Mouse (Mus musculus): ENCODE measurements around the gene Cdc5l.
"Not testable (repeated sequence)": the region's sequence is repeated elsewhere in the genome, so short reads cannot be mapped to it uniquely, and the experiment has no call there.

Cdc5l gene

DNA sequence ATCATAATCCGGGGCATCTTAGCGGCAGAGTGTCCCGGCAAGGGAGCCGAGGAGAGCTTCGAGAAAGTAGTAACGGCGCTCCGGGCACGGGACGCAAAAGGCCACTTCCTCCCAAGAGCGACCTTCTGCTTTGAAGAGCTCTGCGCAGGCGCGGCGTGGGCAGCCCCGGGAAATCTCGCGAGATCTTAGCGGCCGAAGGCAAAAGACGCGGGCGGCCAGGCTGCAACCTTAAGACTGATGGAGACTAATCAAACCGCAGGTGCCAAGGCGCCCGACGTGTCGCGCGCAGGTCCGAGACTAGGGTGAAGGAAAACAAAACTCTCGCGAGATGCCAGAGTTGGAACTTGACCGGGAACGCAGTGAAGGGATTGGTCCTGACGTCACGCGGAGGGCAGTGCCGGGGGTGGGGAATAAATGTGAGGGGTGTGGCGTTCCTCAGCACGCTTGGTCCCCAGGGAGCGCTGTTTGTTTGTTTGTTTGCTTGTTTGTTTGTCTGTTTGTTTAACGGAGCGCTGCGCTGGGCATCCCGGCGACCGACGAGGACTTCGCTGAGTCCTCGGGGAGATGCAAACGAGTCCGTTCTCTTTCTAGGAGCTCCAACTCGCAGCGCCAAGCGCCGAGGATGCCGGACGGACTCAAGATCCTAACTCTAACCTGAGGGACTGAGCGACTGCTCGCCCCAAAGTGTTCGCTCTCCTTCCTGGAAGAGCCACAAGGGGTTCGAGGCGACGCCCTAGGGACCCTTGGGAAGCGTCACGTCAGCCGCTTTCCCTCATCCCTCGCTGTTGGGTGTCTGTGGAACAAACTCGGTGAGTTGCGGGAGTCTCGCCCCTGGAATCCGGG lies at the start of gene Cdc5l:
Gene Cdc5l, minus strand, starts transcription at position 319 of the 843 bp plus-strand sequence.
- peak; percentile 95 for DNase-seq

- peak; percentile 77 for DNase-seq
Observed at GRCm38 (mm10) chr17:45480429-45480828, 46.9 kb upstream of the Cdc5l start.

DNA sequence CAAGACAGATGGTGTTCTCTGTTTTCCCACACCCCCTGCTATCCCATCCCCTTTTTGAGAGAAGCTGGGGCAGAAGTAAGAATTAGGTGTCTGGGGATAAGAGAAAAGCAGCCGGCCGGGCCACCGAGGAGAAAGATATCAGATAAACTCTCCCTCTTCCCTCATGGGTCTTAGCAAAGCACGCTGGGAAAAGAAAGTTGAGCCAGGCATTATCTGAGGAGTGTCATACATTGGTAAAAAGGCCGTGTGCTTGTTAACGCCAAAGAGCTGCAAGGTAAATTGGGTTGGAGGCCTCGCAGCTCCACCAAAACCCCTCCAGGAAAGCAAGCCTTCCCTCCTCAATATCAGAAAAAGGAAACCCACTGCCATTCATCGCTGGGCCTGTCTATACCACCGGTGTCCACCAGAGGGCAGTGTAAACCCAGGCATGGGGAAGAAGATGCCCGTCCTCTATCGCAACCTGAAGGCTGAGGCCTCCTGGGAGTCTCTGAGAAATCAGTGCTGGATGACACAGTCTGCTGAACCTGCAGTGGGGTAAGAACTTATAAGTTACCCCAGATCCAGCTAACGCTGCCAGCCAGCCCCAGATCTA lies 44.8 kb upstream of the Cdc5l start:
- peak; percentile 91 for DNase-seq

DNA sequence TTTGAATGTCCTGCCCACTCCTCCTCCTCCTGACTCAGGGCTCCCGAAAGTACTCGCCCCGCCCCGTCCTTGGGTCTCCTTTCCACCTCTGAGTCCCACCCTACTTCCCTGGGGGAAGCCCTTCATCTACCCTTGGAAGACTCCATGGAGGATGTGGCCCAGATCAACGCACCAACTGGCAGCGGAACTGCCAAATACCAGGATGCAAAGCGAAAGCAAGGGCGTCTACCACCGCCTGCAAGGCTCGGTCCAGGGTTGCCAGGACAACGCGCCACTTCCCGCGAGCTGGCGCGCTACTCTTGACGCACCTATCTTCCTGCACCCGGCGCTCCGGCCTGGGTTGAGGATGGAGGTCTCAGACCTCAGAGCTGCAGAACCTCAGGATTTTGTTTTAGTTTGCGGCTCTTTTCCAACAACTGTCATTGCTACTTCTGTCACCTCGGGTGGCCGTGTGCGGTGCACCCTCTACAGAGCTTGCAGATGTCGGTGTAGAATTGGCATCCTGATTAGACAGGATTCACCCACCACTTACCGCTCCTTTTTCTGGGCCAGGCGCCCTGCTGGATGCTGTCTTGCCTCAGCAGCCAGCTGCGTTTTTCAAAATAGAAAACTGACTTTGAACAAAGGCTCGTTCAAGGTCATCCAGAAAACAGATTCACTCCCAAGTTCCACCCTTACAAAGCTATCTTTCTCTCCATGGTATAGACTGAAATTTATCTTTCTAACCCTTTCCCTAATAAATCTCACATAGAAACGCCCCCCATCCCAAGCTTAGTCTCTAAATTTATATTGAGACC lies 41.3 kb upstream of the Cdc5l start, which contains the start of gene Spats1:
Gene Spats1, minus strand, starts transcription at position 747 of the 797 bp plus-strand sequence.
- DNase-seq = peak; percentile 76

DNA sequence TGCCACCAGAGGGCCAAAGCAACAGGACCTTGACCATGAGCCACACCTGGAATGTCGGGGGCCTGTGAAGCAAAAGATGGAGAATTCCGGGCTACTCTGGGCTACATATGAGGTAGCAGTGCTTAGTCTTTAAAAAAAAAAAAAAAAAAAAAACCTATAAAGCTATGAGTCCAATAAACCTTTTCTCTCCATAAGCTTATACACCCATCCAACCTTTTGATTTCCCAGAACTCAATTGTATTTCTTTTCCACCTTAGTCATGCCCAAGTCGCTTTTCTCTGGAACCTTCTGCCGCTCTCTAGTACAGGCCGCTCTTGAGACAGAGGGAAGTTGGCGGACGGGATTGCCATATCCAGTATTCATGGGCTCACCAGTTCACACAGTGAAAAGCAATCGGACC lies 40.6 kb upstream of the Cdc5l start:
- no peak for DNase-seq

DNA sequence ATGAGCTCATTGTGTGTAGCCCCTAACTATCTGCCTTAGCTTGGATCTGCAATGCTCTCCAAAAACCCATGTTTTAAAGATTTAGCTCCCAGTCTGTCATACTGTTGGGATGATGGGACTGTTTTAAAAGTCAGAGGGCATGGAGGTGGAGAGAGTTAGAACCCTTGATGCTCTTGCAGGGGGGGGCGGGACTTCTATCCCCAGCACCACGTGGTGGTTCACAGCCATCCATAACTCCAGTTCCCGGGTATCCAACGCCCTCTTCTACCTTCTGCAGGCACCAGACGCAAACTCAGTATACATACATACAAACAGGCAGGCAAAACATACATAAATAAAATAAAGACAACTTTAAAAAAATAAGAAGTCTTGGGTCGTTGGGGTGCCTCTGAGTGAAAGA lies 40.1 kb upstream of the Cdc5l start:
- DNase-seq = no peak

GRCm38 (mm10) chr17:45470726-45471125 lies 37.2 kb upstream of the Cdc5l start:
- DNase-seq = no peak

DNA sequence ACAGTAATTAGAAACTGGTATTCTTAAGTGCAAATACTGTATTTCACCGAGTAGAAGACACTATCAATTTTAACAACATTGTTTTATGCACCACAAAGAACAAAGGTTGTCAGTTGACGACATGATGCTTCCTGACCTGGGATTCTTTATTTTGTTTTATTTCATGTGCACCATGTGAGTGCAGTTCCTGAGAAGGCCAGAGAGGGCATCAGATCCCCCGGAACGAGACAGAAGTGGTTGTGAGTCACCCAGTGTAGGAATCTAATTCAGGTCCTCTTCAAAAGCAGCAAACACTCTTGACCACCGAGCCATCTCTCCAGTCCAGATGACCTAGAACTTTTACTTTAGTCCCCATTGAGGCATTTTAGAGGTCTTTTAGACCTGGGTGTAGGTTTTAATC lies 34.8 kb upstream of the Cdc5l start:
- no peak for DNase-seq

- no peak for DNase-seq
Observed at GRCm38 (mm10) chr17:45466701-45467100, 33.2 kb upstream of the Cdc5l start.

DNA sequence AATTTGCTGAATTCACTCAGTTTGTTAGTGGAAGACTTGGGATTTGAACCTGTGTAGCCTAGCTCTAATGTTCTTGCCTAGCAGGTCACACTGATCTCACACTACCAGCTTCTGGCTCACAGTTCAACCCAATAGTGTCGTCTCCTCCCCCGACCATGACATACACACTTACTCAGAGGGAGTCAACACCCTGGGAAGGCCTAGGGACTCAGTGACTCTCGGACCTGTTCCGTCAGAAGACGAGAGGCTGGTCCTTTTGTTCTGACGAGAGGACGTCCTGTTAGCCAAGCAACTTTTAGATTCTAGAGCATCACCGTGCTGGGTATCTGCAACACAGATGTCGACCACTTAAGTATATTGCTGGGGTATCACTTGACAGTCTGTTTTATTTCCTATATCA lies 30.7 kb upstream of the Cdc5l start:
- no peak for DNase-seq

GRCm38 (mm10) chr17:45462506-45462905 lies 29.0 kb upstream of the Cdc5l start:
- DNase-seq = no peak

DNA sequence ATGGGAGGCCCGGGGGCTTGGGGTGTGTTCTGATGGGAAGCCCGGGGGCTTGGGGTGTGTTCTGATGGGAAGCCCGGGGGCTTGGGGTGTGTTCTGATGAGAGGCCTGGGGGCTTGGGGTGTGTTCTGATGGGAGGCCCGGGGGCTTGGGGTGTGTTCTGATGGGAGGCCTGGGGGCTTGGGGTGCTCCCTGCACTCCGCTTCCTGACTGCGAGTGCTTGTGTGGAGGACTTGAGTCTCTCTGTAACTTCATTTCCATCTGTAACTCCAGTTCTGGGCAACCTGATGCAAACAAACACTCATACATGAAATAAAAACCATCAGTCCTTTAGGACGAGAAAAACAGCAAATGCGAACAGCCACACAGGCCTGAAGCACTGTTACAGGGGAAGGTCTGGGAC lies 25.5 kb upstream of the Cdc5l start:
- no peak for DNase-seq

DNA sequence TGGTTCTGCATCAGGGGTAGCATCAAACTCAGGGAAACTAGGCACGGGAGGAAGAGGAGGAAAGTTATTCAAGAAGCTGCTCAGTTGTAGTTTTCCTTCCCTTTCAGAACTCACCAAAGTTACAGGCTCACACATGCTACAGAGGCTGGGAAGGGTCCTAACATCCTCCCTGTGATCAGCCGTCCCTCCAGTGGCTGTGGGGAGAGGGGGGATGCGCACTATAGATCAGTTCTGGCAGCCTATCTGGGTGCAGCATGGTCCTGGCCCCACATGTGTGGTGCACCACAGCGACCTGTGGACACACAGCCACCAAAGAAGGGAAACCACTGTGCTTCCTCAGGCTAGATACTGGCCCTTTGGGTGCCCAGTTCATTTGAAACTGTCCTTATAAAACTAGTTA lies 25.0 kb upstream of the Cdc5l start:
- no peak for DNase-seq

DNA sequence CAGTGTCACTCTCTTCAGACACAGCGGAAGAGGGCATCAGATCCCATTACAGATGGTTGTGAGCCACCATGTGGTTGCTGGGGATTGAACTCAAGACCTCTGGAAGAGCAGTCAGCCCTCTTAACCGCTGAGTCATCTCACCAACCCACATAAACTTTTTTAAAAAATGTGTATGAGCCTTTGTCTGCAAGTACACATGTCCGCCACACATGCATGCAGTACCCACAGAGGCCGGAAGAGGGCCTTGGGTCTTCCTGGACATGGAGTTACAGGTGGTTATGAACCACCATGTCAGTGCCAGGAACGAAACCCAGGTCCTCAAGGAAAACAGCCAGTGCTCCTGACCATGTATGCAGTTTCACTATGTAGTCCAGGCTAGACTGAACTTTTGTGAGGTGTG lies 23.9 kb upstream of the Cdc5l start:
- no peak for DNase-seq

DNA sequence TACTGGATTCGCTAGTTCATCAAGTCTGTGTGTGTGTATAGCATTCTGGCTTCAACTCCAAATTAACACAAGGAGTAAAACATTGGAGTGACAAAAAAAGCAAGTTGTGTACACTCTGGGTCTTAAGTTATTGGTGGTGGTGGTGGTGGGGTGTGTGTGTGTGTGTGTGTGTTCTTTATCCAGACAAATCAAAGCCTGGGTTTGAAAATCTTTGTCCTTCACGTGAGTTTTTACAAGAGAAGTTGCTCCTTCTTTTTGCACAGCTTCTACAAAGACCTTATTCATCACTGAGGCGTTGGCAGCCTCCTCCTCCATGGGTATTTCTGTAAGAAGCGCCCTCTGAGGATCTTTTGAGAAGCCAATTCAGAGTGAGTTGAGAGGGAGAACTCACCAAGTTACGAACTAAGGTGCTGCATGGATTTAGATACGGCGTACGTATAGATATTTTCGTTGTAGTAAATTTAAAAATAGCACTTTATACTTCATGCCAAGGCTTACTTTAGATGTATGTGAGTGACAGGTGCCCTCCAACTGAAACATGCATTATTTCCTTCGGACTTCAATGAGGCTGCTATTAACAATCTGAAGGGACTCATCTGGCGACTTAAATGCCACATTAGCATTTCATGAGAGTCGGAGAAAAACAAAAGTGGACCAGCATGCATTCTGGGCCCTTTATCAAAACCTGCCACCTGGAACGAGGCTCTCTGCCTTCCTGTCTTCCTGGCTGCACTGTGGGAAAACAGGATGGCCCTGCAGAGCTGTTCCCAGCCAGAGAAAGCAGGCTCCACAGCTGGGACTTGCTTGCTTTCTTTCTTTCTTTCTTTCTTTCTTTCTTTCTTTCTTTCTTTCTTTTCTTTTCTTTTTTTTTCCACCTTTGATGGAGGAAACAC lies 23.0 kb upstream of the Cdc5l start:
- DNase-seq = no peak

GRCm38 (mm10) chr17:45455783-45456182 lies 22.2 kb upstream of the Cdc5l start:
- not testable (repeated sequence) for DNase-seq

- no peak for DNase-seq
Observed at GRCm38 (mm10) chr17:45454794-45455193, 21.3 kb upstream of the Cdc5l start.

DNA sequence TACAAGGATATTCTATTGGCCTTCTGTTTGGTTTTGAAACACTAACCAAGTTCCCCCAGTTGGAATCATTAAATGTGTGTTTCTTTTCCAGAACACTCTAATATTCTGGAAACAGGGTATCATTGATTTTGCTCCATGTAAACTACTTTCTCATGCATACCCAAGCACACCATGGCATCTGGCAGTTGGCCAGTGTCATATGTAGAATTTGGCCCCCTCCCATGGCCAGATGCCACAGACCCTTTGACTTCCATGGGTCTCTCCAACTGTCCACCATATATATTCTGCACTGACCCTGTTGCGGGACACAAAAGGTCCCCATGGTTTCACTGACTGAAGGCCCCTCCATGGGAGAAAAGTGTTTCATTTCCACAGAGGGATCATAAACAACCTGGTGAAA lies 18.7 kb upstream of the Cdc5l start:
- DNase-seq = no peak

GRCm38 (mm10) chr17:45450153-45450552 lies 16.6 kb upstream of the Cdc5l start:
- no peak for DNase-seq

DNA sequence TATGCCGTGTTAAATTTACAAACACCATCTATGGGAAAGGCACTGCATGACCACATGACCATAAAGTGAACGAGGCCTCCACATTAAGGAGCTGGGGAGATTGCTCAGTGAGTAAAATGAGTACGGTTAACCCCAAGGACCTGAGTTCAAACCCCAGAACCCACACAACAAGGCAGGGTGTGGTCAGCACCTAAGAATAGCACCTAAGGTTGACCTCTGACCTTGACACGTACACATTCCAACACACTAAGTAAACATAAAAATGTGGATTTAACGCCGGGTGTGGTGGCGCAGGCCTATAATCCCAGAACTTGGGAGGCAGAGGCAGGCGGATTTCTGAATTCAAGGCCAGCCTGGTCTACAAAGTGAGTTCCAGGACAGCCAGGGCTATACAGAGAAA lies 16.0 kb upstream of the Cdc5l start:
- no peak for DNase-seq

DNA sequence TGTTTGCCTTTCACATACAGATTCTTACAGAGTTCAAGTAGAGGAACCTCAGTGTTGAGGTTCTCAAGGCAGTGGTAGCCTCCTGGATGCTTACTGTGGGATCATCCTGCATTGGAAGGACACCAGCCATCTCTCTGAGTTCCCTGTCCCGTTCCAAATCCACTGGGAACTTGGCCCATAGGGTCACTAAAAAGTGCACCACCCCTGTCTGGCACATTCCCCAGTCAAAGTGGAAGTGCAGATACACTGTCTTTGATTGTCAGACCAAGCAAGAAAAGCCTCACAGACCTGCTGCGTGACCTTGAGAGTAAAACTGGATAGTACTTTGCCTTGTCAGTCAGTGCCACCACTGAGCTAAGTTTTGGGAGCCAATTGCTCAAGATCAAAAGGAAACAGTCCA lies 13.5 kb upstream of the Cdc5l start:
- DNase-seq = no peak

DNA sequence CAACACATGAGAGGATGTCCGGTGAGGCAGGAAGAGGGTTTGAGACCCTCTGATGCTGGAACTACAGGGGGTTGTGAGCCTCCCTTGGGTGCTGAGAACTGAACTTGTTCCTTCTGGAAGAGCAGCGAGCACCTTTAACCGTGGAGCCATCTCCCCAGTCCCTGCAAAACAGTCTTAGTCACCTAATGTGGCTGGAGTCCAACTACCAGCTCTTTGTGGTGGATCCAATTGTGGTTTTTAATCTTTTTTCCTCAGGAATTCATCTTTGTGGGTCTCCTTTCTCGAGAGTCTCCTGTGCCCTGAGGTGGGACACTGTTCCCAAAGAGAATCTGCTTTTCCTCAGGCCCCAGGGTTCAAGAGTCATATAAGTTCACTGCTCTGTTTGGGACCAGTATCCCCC lies 12.4 kb upstream of the Cdc5l start:
- DNase-seq = no peak

GRCm38 (mm10) chr17:45434262-45434590 lies 689 bp upstream of the Cdc5l start:
- no peak for DNase-seq
